Mouse (Mus musculus): ENCODE measurements at regions not wholly inside any gene's neighbourhood (a gene's known extent, or its start where the extent isn't known, plus 50 kb on each side); places are given as distances from the start of the nearest gene placed in this dataset.

DNA sequence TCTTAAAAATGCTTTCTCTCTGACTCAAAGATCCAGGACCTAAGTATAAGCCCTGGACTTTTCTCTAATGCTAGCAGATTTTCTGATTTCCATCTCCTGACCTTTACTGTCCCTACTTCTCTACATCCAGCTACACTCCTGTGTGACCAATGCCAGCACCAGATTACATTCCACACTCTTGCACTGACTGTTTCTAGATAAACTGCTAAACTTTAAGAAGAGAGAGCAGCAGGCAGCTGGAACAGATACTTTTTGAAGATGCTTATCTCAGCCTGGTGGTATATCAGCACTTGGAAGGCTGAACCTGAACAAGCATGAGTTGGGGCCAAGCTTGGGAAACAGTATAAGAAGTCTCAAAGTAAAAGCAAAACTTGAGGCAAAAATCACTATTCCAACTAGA, 509.7 kb upstream of the Fam174a start:
- H3K4me3 ChIP-seq (ENCODE audit: low read depth, low read length) = no peak overlapping the region
- TF ChIP-seq TAL1 (conservative IDR thresholded peaks at IDR 0.05; ENCODE audit: low read depth, low read length) (no peak), POLR2AphosphoS5 (IDR thresholded peaks at IDR 0.05; ENCODE audit: insufficient replicate concordance, low read depth, low read length) (no peak), GATA1 (IDR thresholded peaks at IDR 0.05; ENCODE audit: borderline replicate concordance, low read length) (no peak), GATA2 (IDR thresholded peaks at IDR 0.05; ENCODE audit: borderline replicate concordance, low read depth, low read length) (no peak), CTCF (IDR thresholded peaks at IDR 0.05; ENCODE audit: low read depth, low read length) (no peak)
- no peaks in the 10 kb centered on the region for H3K36me3 ChIP-seq (replicated peaks)
- no peak for DNase-seq (ENCODE audit: low spot score)
- H3K9me3 ChIP-seq (replicated peaks) = peaks cover 4% of the 10 kb centered on the region
- H3K4me1 ChIP-seq (ENCODE audit: insufficient read depth, low read depth, low read length) = no peaks in the 10 kb centered on the region
- peak; percentile 72 for ATAC-seq (ENCODE audit: extremely low read depth, insufficient number of reproducible peaks, low FRiP score, poor library complexity, severe bottlenecking)
- H3K27me3 ChIP-seq (ENCODE audit: insufficient read depth, low read length) = no peaks in the 10 kb centered on the region

DNA sequence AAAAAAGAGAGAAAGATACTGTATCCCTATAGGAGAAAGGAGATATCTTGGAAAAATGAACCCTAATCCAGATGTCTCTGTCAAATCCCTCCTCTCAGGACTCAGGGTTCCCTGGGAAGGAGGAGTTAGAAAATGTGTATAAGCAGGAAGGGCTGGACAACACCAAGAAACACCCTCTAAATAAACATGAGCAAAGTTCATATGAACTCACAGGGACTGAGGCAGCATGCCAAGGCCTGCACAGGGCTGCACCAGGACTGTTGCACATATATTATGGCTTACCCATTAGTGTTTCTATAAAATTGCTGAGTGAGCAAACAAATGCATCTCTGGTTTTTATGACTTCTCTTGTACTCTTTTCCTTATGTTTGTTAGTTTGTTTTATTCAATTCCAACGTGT, 508.5 kb upstream of the Fam174a start:
- no peak for ATAC-seq (ENCODE audit: extremely low read depth, insufficient number of reproducible peaks, low FRiP score, poor library complexity, severe bottlenecking)
- TF ChIP-seq POLR2AphosphoS5 (IDR thresholded peaks at IDR 0.05; ENCODE audit: insufficient replicate concordance, low read depth, low read length) = no peak
- DNase-seq (ENCODE audit: low spot score) = no peak

GRCm38 (mm10) chr1:94827628-94828027, 485.8 kb upstream of the Fam174a start:
- TF ChIP-seq CTCF (IDR thresholded peaks at IDR 0.05; ENCODE audit: low read depth, low read length) = no peak
- TF ChIP-seq POLR2AphosphoS5 (IDR thresholded peaks at IDR 0.05; ENCODE audit: insufficient replicate concordance, low read depth, low read length) = no peak
- no peak for TF ChIP-seq GATA1 (IDR thresholded peaks at IDR 0.05; ENCODE audit: borderline replicate concordance, low read length)
- TF ChIP-seq TAL1 (conservative IDR thresholded peaks at IDR 0.05; ENCODE audit: low read depth, low read length) = no peak
- no peak for TF ChIP-seq GATA2 (IDR thresholded peaks at IDR 0.05; ENCODE audit: borderline replicate concordance, low read depth, low read length)
- Histone ChIP-seq H3K27me3 (ENCODE audit: insufficient read depth, low read length) (no peaks in the 10 kb centered on the region), H3K4me1 (ENCODE audit: insufficient read depth, low read depth, low read length) (no peaks in the 10 kb centered on the region), H3K4me3 (ENCODE audit: low read depth, low read length) (no peak overlapping the region), H3K36me3 (replicated peaks) (no peaks in the 10 kb centered on the region), H3K9me3 (replicated peaks) (no peaks in the 10 kb centered on the region; the same call in 1 of the 2 replicates)
- DNase-seq (ENCODE audit: low spot score) (no peak), ATAC-seq (ENCODE audit: extremely low read depth, insufficient number of reproducible peaks, low FRiP score, poor library complexity, severe bottlenecking) (no peak)

More for the DNA sequence above, 508.5 kb upstream of the Fam174a start:
- Histone ChIP-seq H3K4me1 (ENCODE audit: insufficient read depth, low read depth, low read length) (no peaks in the 10 kb centered on the region), H3K4me3 (ENCODE audit: low read depth, low read length) (no peak overlapping the region), H3K9me3 (replicated peaks) (peaks cover 4% of the 10 kb centered on the region), H3K36me3 (replicated peaks) (no peaks in the 10 kb centered on the region), H3K27me3 (ENCODE audit: insufficient read depth, low read length) (no peaks in the 10 kb centered on the region)

- peaks cover 2% of the 10 kb centered on the region; the same call in 1 of the 2 replicates for H3K9me3 ChIP-seq (replicated peaks)
- peak; percentile 42; the same call in 1 of the 2 replicates for ATAC-seq (ENCODE audit: extremely low read depth, insufficient number of reproducible peaks, low FRiP score, poor library complexity, severe bottlenecking)
- TF ChIP-seq GATA2 (IDR thresholded peaks at IDR 0.05; ENCODE audit: borderline replicate concordance, low read depth, low read length) = no peak
- 0 out of 2 replicates have a peak, but pooled peaks have one; percentile 13 for TF ChIP-seq TAL1 (conservative IDR thresholded peaks at IDR 0.05; ENCODE audit: low read depth, low read length)
These were observed 477.4 kb upstream of the Fam174a start for GRCm38 (mm10) chr1:94835982-94836381.

DNA sequence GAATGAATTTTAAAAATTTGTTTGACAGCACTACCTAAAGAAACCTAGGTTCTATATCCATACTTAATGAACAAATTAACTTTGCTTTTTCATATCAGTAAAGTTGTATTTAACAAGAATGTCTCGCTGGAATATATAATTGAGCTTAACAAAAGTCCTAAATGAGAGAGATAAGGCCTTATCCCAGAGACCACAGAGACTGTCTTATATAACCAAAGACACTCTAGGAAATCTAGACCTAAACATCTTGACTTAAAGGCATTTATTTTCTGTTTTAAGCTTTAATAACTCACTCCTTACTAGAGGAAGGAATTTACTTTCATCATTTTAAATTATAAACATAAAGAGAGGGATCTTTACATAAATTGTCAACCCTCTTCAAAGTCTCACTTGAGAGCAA, 461.9 kb upstream of the Fam174a start:
- Histone ChIP-seq H3K4me1 (ENCODE audit: insufficient read depth, low read depth, low read length) (no peaks in the 10 kb centered on the region), H3K36me3 (replicated peaks) (no peaks in the 10 kb centered on the region), H3K27me3 (ENCODE audit: insufficient read depth, low read length) (no peaks in the 10 kb centered on the region), H3K9me3 (replicated peaks) (no peaks in the 10 kb centered on the region), H3K4me3 (ENCODE audit: low read depth, low read length) (no peak overlapping the region)
- DNase-seq (ENCODE audit: low spot score) = no peak
- ATAC-seq (ENCODE audit: extremely low read depth, insufficient number of reproducible peaks, low FRiP score, poor library complexity, severe bottlenecking) = no peak; the same call in 1 of the 2 replicates
- TF ChIP-seq TAL1 (conservative IDR thresholded peaks at IDR 0.05; ENCODE audit: low read depth, low read length) (no peak), CTCF (IDR thresholded peaks at IDR 0.05; ENCODE audit: low read depth, low read length) (no peak), GATA1 (IDR thresholded peaks at IDR 0.05; ENCODE audit: borderline replicate concordance, low read length) (no peak), GATA2 (IDR thresholded peaks at IDR 0.05; ENCODE audit: borderline replicate concordance, low read depth, low read length) (no peak), POLR2AphosphoS5 (IDR thresholded peaks at IDR 0.05; ENCODE audit: insufficient replicate concordance, low read depth, low read length) (no peak)

More at GRCm38 (mm10) chr1:94835982-94836381, 477.4 kb upstream of the Fam174a start:
- DNase-seq (ENCODE audit: low spot score) = no peak
- Histone ChIP-seq H3K27me3 (ENCODE audit: insufficient read depth, low read length) (no peaks in the 10 kb centered on the region), H3K4me3 (ENCODE audit: low read depth, low read length) (no peak overlapping the region), H3K36me3 (replicated peaks) (no peaks in the 10 kb centered on the region), H3K4me1 (ENCODE audit: insufficient read depth, low read depth, low read length) (no peaks in the 10 kb centered on the region)

DNA sequence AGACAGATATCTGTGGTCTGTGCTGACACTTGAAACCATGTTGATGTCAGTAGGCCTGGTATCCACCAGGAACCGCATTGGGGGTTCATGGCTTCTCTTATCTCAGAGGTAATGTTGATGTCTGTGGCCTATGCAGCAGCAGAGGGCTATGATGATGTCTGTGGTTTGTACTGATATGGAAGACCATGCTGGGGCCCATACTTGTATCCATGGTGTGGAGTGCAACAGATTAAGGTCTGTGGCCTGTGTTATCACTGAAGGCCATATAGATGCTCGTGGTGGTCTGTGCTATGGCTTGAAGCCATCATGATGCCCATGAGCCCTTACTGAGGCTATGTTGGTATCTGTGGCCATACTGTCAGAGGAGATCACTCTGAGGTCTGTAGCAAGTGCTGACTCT, 455.0 kb upstream of the Fam174a start:
- Histone ChIP-seq H3K4me1 (ENCODE audit: insufficient read depth, low read depth, low read length) (no peaks in the 10 kb centered on the region), H3K4me3 (ENCODE audit: low read depth, low read length) (no peak overlapping the region), H3K36me3 (replicated peaks) (no peaks in the 10 kb centered on the region), H3K27me3 (ENCODE audit: insufficient read depth, low read length) (no peaks in the 10 kb centered on the region), H3K9me3 (replicated peaks) (peaks cover 17% of the 10 kb centered on the region)
- peak; percentile 82 for ATAC-seq (ENCODE audit: extremely low read depth, insufficient number of reproducible peaks, low FRiP score, poor library complexity, severe bottlenecking)
- DNase-seq (ENCODE audit: low spot score) = no peak
- TF ChIP-seq TAL1 (conservative IDR thresholded peaks at IDR 0.05; ENCODE audit: low read depth, low read length) (peak; percentile 42; the same call in 1 of the 2 replicates), POLR2AphosphoS5 (IDR thresholded peaks at IDR 0.05; ENCODE audit: insufficient replicate concordance, low read depth, low read length) (no peak), GATA1 (IDR thresholded peaks at IDR 0.05; ENCODE audit: borderline replicate concordance, low read length) (no peak)

DNA sequence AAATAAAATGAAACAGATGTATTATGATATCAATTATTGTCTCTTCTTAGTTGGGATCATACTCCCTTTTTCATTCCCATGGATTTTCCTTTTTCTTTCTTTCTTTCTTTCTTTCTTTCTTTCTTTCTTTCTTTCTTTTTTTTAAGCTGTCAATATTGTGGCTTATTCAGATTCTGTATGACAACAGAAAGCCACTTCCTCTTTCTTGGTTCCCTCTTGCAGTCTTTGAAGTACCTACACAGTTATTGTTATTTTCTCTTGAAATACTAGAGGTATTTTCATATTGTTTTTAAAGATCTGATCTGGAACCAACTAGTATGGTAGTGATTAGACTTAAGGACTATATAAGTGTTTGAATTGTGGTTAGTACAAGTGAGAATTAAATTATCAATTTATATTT, 444.6 kb upstream of the Fam174a start:
- no peak for DNase-seq (ENCODE audit: low spot score)
- TF ChIP-seq POLR2AphosphoS5 (IDR thresholded peaks at IDR 0.05; ENCODE audit: insufficient replicate concordance, low read depth, low read length) = no peak
- no peak for TF ChIP-seq GATA1 (IDR thresholded peaks at IDR 0.05; ENCODE audit: borderline replicate concordance, low read length)
- TF ChIP-seq TAL1 (conservative IDR thresholded peaks at IDR 0.05; ENCODE audit: low read depth, low read length) = no peak
- no peaks in the 10 kb centered on the region for H3K36me3 ChIP-seq (replicated peaks)
- no peaks in the 10 kb centered on the region for H3K9me3 ChIP-seq (replicated peaks)
- H3K4me3 ChIP-seq (ENCODE audit: low read depth, low read length) = no peak overlapping the region
- ATAC-seq (ENCODE audit: extremely low read depth, insufficient number of reproducible peaks, low FRiP score, poor library complexity, severe bottlenecking) = peak; percentile 15; the same call in 1 of the 2 replicates
- H3K4me1 ChIP-seq (ENCODE audit: insufficient read depth, low read depth, low read length) = no peaks in the 10 kb centered on the region
- H3K27me3 ChIP-seq (ENCODE audit: insufficient read depth, low read length) = no peaks in the 10 kb centered on the region
